Mouse (Mus musculus): Measurements from ENCODE around the gene Srsf4. TPM values are rescaled to one million over a fixed set of nuclear protein-coding genes. Genes with fewer than 3 reads are reported as not detected.

Gene Srsf4
- total and polyA plus RNA-seq, 3 experiments: 14.5 to 105 (median 47.2) TPM

GRCm38 (mm10) chr4:131904478-131904877 lies 31.1 kb downstream of the Srsf4 start:
- no peaks in the 10 kb centered on the region for H3K27me3 ChIP-seq (replicated peaks)
- H3K9ac ChIP-seq (ENCODE audit: insufficient read depth, low read depth): no peak overlapping the region
- no peaks in the 10 kb centered on the region for H3K4me1 ChIP-seq (ENCODE audit: control insufficient read depth in 1 of 2, insufficient read depth in 2 of 2)
- no peaks in the 10 kb centered on the region for H3K79me2 ChIP-seq (replicated peaks; ENCODE audit: control insufficient read depth, extremely low read depth, insufficient read depth, poor library complexity, severe bottlenecking)
- dilution Hi-C loops (cut with MboI; ENCODE audit: extremely low pct_ligation_motif_present, extremely low pct_unique_long_range_greater_than_20kb, low sequenced_read_pairs): no loop called here
- TF ChIP-seq RAD21 (IDR thresholded peaks at IDR 0.05; ENCODE audit: low read depth, low read length) (peak; percentile 14), ZC3H11A (IDR thresholded peaks at IDR 0.05; ENCODE audit: low read depth, low read length) (no peak), SMC3 (IDR thresholded peaks at IDR 0.05; ENCODE audit: low read depth, low read length) (peak; percentile 44), ZMIZ1 (IDR thresholded peaks at IDR 0.05; ENCODE audit: low read depth, low read length) (no peak), CTCF (conservative IDR thresholded peaks at IDR 0.05 in 1 of 2, IDR thresholded peaks at IDR 0.05 in 1 of 2; ENCODE audit: low read depth in 2 of 2, low read length in 2 of 2) (peak in 1 of 2 experiments; percentile 61; a peak in 2 of 4 replicates), BHLHE40 (IDR thresholded peaks at IDR 0.05; ENCODE audit: low read depth, low read length) (peak; percentile 35; the same call in 1 of the 2 replicates)
- no peak overlapping the region for H3K4me3 ChIP-seq (replicated peaks in 1 of 3; ENCODE audit: low read depth in 2 of 3, low read length in 2 of 3, poor library complexity in 1 of 3)
- peaks cover 33 to 62% of the 10 kb centered on the region in 2 experiments for H3K36me3 ChIP-seq (replicated peaks in 1 of 2; ENCODE audit: control insufficient read depth in 1 of 2, insufficient read depth in 1 of 2, low read length in 1 of 2)
- no peak overlapping the region for H3K4me2 ChIP-seq (ENCODE audit: insufficient read depth, low read depth, poor library complexity, severe bottlenecking)
- peak; percentile 49 for DNase-seq (ENCODE audit: extremely low read depth)
- peaks cover 5% of the 10 kb centered on the region for H3K9me3 ChIP-seq (replicated peaks; ENCODE audit: low read length)
- no peak overlapping the region for H3K27ac ChIP-seq (ENCODE audit: insufficient read depth, low read depth)
- in situ Hi-C loops (cut with MboI; ENCODE audit: low pct_ligation_motif_present, low pct_unique_long_range_greater_than_20kb, low sequenced_read_pairs): loop anchor here (5.0 to 10.0 kb wide), 2 partner anchors 37 to 170 kb away; partner anchors contain the start of genes Epb41 and Gm10300

- TF ChIP-seq RAD21 (IDR thresholded peaks at IDR 0.05; ENCODE audit: low read depth, low read length) (no peak), MXI1 (IDR thresholded peaks at IDR 0.05; ENCODE audit: low read depth, low read length) (no peak), TCF12 (IDR thresholded peaks at IDR 0.05; ENCODE audit: low read depth, low read length) (no peak), GABPA (IDR thresholded peaks at IDR 0.05; ENCODE audit: insufficient replicate concordance, low read depth, low read length) (no peak), POLR2A (IDR thresholded peaks at IDR 0.05; ENCODE audit: low read depth, low read length) (no peak), JUN (IDR thresholded peaks at IDR 0.05; ENCODE audit: insufficient read depth, low read depth, low read length) (no peak), ELF1 (IDR thresholded peaks at IDR 0.05; ENCODE audit: low read depth, low read length) (no peak), ZNF384 (IDR thresholded peaks at IDR 0.05; ENCODE audit: low read depth, low read length) (no peak), HCFC1 (IDR thresholded peaks at IDR 0.05; ENCODE audit: low read depth, low read length) (no peak), ZKSCAN1 (IDR thresholded peaks at IDR 0.05; ENCODE audit: borderline replicate concordance, low read depth, low read length) (no peak), UBTF (IDR thresholded peaks at IDR 0.05; ENCODE audit: low read depth, low read length) (no peak), USF2 (conservative IDR thresholded peaks at IDR 0.05; ENCODE audit: low read depth, low read length) (no peak), BHLHE40 (IDR thresholded peaks at IDR 0.05; ENCODE audit: low read depth, low read length) (no peak), MAFK (IDR thresholded peaks at IDR 0.05; ENCODE audit: insufficient replicate concordance, low read length) (no peak), E2F4 (IDR thresholded peaks at IDR 0.05; ENCODE audit: insufficient replicate concordance, low read depth, low read length) (no peak)
- Histone ChIP-seq H3K36me3 (replicated peaks in 1 of 2; ENCODE audit: control insufficient read depth in 1 of 2, insufficient read depth in 1 of 2, low read length in 1 of 2) (peaks cover 14 to 42% of the 10 kb centered on the region in 2 experiments), H3K27ac (ENCODE audit: insufficient read depth, low read depth) (no peak overlapping the region), H3K79me2 (replicated peaks; ENCODE audit: control insufficient read depth, extremely low read depth, insufficient read depth, poor library complexity, severe bottlenecking) (no peaks in the 10 kb centered on the region), H3K9ac (ENCODE audit: insufficient read depth, low read depth) (no peak overlapping the region), H3K4me3 (replicated peaks in 1 of 3; ENCODE audit: low read depth in 2 of 3, low read length in 2 of 3, poor library complexity in 1 of 3) (no peak overlapping the region), H3K4me1 (ENCODE audit: control insufficient read depth in 1 of 2, insufficient read depth in 2 of 2) (peaks cover 0 to 8% of the 10 kb centered on the region in 2 experiments; a peak in 1 of 4 replicates), H3K27me3 (replicated peaks) (no peaks in the 10 kb centered on the region), H3K9me3 (replicated peaks; ENCODE audit: low read length) (peaks cover 5% of the 10 kb centered on the region), H3K4me2 (ENCODE audit: insufficient read depth, low read depth, poor library complexity, severe bottlenecking) (no peak overlapping the region)
- DNase-seq (ENCODE audit: extremely low read depth): no peak
- dilution Hi-C loops (cut with MboI; ENCODE audit: extremely low pct_ligation_motif_present, extremely low pct_unique_long_range_greater_than_20kb, low sequenced_read_pairs) (no loop called here), in situ Hi-C loops (cut with MboI; ENCODE audit: low pct_ligation_motif_present, low pct_unique_long_range_greater_than_20kb, low sequenced_read_pairs) (loop anchor here (10.0 kb wide), 1 partner anchor 168 kb away; the partner anchor contains the start of genes Epb41 and Gm10300)
Measured at GRCm38 (mm10) chr4:131906423-131906822, 33.0 kb downstream of the Srsf4 start.
